Mouse (Mus musculus): ENCODE results near the gene Tanc2. TPM values are rescaled to one million over a fixed set of nuclear protein-coding genes. Genes with fewer than 3 reads are reported as not detected.
A peak's percentile ranks its signal among the peaks of the same experiment; 100 is the strongest.

The Tanc2 gene
- total RNA-seq, 2 experiments from 2014 or later, result 164 to 177 TPM

GRCm38 (mm10) chr11:105943133-105944102 lies 353.6 kb downstream of the Tanc2 start:
- H3K27ac ChIP-seq, result peak overlapping the region; percentile 85
- no peak for TF ChIP-seq CTCF (conservative IDR thresholded peaks at IDR 0.05)
- DNase-seq (ENCODE audit: low spot score in 2 of 2), result peak in 1 of 2 experiments; percentile 13
- H3K4me3 ChIP-seq, result peak overlapping the region; percentile 68

GRCm38 (mm10) chr11:105944126-105944621 lies 354.4 kb downstream of the Tanc2 start:
- DNase-seq (ENCODE audit: low spot score in 2 of 2), result peak; percentile 48 to 70
- Histone ChIP-seq H3K27ac (peak overlapping the region; percentile 85), H3K4me3 (peak overlapping the region; percentile 68)
- TF ChIP-seq CTCF (conservative IDR thresholded peaks at IDR 0.05), result peak; percentile 64

- peak in 1 of 2 experiments; percentile 7 for DNase-seq (ENCODE audit: low spot score in 2 of 2)
- peak overlapping the region; percentile 85; the same call in 1 of the 2 replicates for H3K27ac ChIP-seq
- peak overlapping the region; percentile 68 for H3K4me3 ChIP-seq
- TF ChIP-seq CTCF (conservative IDR thresholded peaks at IDR 0.05), result no peak
Observed at GRCm38 (mm10) chr11:105944770-105945672, 355.2 kb downstream of the Tanc2 start.

GRCm38 (mm10) chr11:105946694-105947154 lies 356.9 kb downstream of the Tanc2 start:
- Histone ChIP-seq H3K4me3 (no peak overlapping the region), H3K27ac (no peak overlapping the region)
- no peak for DNase-seq (ENCODE audit: low spot score in 2 of 2)
- TF ChIP-seq CTCF (conservative IDR thresholded peaks at IDR 0.05), result no peak

- H3K27ac ChIP-seq, result no peak overlapping the region
- no peak overlapping the region for H3K4me3 ChIP-seq
- no peak for TF ChIP-seq CTCF (conservative IDR thresholded peaks at IDR 0.05)
- DNase-seq (ENCODE audit: low spot score in 2 of 2), result no peak
Observed at GRCm38 (mm10) chr11:105948255-105948654, 358.5 kb downstream of the Tanc2 start.

GRCm38 (mm10) chr11:105950519-105950918 lies 360.7 kb downstream of the Tanc2 start:
- H3K4me3 ChIP-seq, result no peak overlapping the region
- H3K27ac ChIP-seq, result no peak overlapping the region
- DNase-seq (ENCODE audit: low spot score in 2 of 2), result no peak
- TF ChIP-seq CTCF (conservative IDR thresholded peaks at IDR 0.05), result no peak

- Histone ChIP-seq H3K27ac (no peak overlapping the region), H3K4me3 (no peak overlapping the region)
- TF ChIP-seq CTCF (conservative IDR thresholded peaks at IDR 0.05), result no peak
- peak in 1 of 2 experiments; percentile 7 for DNase-seq (ENCODE audit: low spot score in 2 of 2)
Observed at GRCm38 (mm10) chr11:105951601-105952044, 361.8 kb downstream of the Tanc2 start.

- DNase-seq (ENCODE audit: low spot score in 2 of 2), result no peak
- Histone ChIP-seq H3K4me3 (no peak overlapping the region), H3K27ac (no peak overlapping the region)
- no peak for TF ChIP-seq CTCF (conservative IDR thresholded peaks at IDR 0.05)
Observed at GRCm38 (mm10) chr11:105952111-105952510, 362.3 kb downstream of the Tanc2 start.

- H3K4me3 ChIP-seq, result no peak within 1 kb of the TSS
- no peak within 1 kb of the TSS for H3K27ac ChIP-seq
- no peak for TF ChIP-seq CTCF (conservative IDR thresholded peaks at IDR 0.05)
- DNase-seq (ENCODE audit: low spot score in 2 of 2), result no peak
Observed at GRCm38 (mm10) chr11:105952911-105953386, 363.2 kb downstream of the Tanc2 start, which contains the start of gene Cyb561. TSS of gene Cyb561 (minus strand) at chr11:105953336.

- no peak overlapping the region for H3K27ac ChIP-seq
- no peak overlapping the region for H3K4me3 ChIP-seq
- TF ChIP-seq CTCF (conservative IDR thresholded peaks at IDR 0.05), result no peak
- no peak for DNase-seq (ENCODE audit: low spot score in 2 of 2)
Observed at GRCm38 (mm10) chr11:105953402-105953801, 363.6 kb downstream of the Tanc2 start.

- H3K4me3 ChIP-seq, result no peak overlapping the region
- no peak overlapping the region for H3K27ac ChIP-seq
- DNase-seq (ENCODE audit: low spot score in 2 of 2), result no peak
- no peak for TF ChIP-seq CTCF (conservative IDR thresholded peaks at IDR 0.05)
Observed at GRCm38 (mm10) chr11:105955815-105956430, 366.1 kb downstream of the Tanc2 start.

- H3K4me3 ChIP-seq, result no peak overlapping the region
- no peak for TF ChIP-seq CTCF (conservative IDR thresholded peaks at IDR 0.05)
- H3K27ac ChIP-seq, result no peak overlapping the region
- DNase-seq (ENCODE audit: low spot score in 2 of 2), result no peak
Observed at GRCm38 (mm10) chr11:105957501-105957900, 367.7 kb downstream of the Tanc2 start.
